Mouse (Mus musculus): ENCODE results near the gene Zfp428. TPM values are rescaled to one million over a fixed set of nuclear protein-coding genes. Genes with fewer than 3 reads are reported as not detected.
A peak's percentile ranks its signal among the peaks of the same experiment; 100 is the strongest.

The Zfp428 gene
- polyA plus RNA-seq, 1 experiment from 2014 or later: 40.9 TPM

DNA sequence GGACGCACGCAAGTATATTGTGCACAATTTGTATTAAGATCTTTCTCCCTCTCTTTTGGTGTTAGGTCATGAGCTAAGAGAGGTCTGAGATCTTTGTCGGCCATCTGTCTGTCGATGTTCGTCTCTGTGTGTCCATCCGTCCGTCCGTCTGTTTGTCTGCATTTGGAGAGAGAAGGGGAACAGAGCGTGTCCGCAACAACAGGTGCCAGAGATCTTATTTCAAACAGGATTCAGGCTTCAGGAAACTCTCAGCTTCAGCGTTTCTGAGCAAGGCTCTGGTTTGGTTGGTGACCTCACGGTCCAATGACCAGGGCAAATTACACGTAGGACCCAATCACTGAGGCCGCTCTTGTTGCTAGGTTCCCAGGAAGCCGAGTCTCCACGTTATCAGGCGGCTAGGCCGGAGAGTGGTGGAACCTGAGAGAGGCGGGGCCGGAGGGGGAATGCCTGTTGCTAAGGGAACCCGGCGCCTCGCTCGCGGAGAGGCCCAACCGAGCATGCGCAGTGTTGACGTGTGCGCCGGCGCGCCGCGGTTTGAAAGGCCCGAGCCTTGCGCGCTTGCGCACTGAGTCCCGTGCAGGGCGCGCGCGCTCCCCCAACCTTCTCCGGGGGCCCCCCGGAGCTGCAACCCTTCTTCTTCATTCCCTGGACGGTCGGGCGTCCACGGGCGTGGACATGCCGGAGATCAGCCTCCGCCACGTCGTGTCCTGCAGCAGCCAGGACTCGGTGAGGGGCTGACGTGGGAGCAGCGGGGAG lies 40.0 kb downstream of the Zfp428 start:
- under 1% methylated on average over 57 of the region's 57 CpGs for WGBS
- H3K27ac ChIP-seq (ENCODE audit: low read length): peak overlapping the region; percentile 72
- H3K9me3 ChIP-seq (replicated peaks; ENCODE audit: control insufficient read depth, low read length): peaks cover 3% of the 10 kb centered on the region; the same call in 1 of the 2 replicates
- H3K4me2 ChIP-seq (ENCODE audit: low read depth, low read length): peak overlapping the region; percentile 79
- peak overlapping the region; percentile 94 for H3K9ac ChIP-seq (ENCODE audit: low read length)
- peaks cover 13% of the 10 kb centered on the region for H3K4me1 ChIP-seq (ENCODE audit: control insufficient read depth, insufficient read depth, low read length)
- peak overlapping the region; percentile 89 for H3K4me3 ChIP-seq (ENCODE audit: low read length)
- peak; percentile 99 for ATAC-seq (replicated peaks; ENCODE audit: extremely low read depth, insufficient read depth, low FRiP score)
- H3K36me3 ChIP-seq (ENCODE audit: control insufficient read depth, insufficient read depth): peaks cover 10% of the 10 kb centered on the region; the same call in 1 of the 2 replicates
- no peaks in the 10 kb centered on the region for H3K27me3 ChIP-seq (ENCODE audit: control insufficient read depth, insufficient read depth, low read length)

DNA sequence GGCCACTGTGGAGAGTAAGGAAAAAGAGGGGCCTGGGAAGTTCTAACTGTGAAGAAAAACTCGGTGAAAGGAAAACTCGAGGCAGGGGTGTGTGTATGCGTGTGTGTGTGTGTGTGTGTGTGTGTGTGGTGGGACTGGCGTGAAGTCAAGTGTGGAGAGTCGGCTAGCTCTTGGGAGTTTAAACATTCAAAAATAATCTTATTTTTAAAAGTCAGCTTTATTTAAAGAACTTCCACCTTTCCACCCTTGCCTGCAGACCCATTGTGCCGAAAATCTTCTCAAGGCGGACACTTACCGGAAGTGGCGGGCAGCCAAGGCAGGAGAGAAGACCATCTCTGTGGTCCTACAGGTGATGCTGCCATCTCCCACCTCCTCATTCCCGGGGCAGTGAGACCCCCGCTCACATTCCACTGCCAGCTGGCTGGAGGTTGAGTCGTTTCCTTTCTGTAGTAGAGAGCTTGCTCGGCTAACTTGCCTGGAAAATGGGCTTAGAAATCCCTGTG lies 40.8 kb downstream of the Zfp428 start:
- 22% methylated on average over 13 of the region's 13 CpGs for WGBS
- Histone ChIP-seq H3K27ac (ENCODE audit: low read length) (peak overlapping the region; percentile 72), H3K36me3 (ENCODE audit: control insufficient read depth, insufficient read depth) (peaks cover 17% of the 10 kb centered on the region), H3K4me2 (ENCODE audit: low read depth, low read length) (peak overlapping the region; percentile 79), H3K4me3 (ENCODE audit: low read length) (peak overlapping the region; percentile 89), H3K9me3 (replicated peaks; ENCODE audit: control insufficient read depth, low read length) (peaks cover 3% of the 10 kb centered on the region; the same call in 1 of the 2 replicates), H3K9ac (ENCODE audit: low read length) (peak overlapping the region; percentile 94), H3K27me3 (ENCODE audit: control insufficient read depth, insufficient read depth, low read length) (no peaks in the 10 kb centered on the region), H3K4me1 (ENCODE audit: control insufficient read depth, insufficient read depth, low read length) (peaks cover 13% of the 10 kb centered on the region)
- no peak for ATAC-seq (replicated peaks; ENCODE audit: extremely low read depth, insufficient read depth, low FRiP score)

DNA sequence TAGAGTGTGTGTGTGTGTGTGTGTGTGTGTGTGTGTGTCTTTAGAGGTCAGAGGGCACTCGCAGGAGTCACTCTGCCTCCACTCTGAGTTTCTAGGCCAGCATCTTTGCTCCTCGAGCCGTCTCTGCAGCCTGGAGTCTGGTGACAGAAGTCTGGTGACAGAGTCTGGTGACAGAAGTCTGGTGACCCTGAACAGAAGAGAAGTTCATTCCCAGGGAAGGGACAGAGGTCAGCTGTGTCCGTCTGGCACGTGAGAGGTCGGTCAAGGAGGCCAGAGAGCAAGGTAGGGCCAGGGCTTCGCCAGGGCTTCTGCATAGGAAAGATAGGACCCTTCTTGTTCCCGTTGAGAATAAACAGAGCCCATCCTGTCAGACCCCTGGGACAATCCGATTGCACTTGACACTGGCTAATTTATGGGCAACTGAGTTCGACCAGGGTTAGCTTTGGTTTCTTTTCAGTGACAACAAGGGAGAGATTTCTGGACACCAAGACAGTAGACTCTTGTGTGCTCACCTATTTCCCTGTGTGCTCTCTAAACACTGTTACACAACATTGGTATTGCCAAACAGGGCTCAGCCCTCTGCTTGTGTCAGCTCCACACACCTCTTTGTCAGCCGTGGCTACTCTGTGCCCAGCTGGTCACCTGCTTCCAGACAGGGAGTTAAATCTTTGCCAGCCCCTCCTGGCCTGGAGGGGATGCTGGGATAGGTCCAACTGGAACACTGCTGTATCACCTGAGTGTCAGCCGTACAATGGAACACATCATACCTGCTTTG lies 45.4 kb downstream of the Zfp428 start:
- H3K27me3 ChIP-seq (ENCODE audit: control insufficient read depth, insufficient read depth, low read length): no peaks in the 10 kb centered on the region
- no peak for ATAC-seq (replicated peaks; ENCODE audit: extremely low read depth, insufficient read depth, low FRiP score)
- H3K4me1 ChIP-seq (ENCODE audit: control insufficient read depth, insufficient read depth, low read length): peaks cover 8% of the 10 kb centered on the region
- H3K36me3 ChIP-seq (ENCODE audit: control insufficient read depth, insufficient read depth): peaks cover 30% of the 10 kb centered on the region
- H3K4me3 ChIP-seq (ENCODE audit: low read length): no peak overlapping the region
- 86% methylated on average over 12 of the region's 12 CpGs for WGBS
- H3K9ac ChIP-seq (ENCODE audit: low read length): no peak overlapping the region
- no peak overlapping the region for H3K4me2 ChIP-seq (ENCODE audit: low read depth, low read length)
- H3K27ac ChIP-seq (ENCODE audit: low read length): no peak overlapping the region
- no peaks in the 10 kb centered on the region for H3K9me3 ChIP-seq (replicated peaks; ENCODE audit: control insufficient read depth, low read length)

DNA sequence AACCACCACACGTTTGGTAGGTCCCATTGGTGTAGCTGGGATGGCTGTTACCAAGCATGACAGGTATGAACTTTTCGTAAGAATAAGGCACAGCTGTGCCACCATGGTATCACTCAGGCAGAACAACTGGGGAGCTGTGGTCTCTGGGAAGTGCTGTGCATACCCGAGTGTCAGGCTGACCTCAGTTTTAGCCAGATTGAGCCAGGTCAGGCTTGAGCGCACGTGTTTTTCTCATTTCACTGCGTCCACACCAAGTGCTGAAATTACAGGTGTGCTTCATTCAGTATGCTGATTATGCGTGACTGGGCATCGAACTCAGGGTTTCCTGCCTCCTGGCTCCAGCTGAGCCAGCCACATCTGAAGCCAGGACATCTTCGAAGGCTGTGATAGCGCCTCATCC lies 49.0 kb downstream of the Zfp428 start:
- ATAC-seq (replicated peaks; ENCODE audit: extremely low read depth, insufficient read depth, low FRiP score): no peak
- Histone ChIP-seq H3K27me3 (ENCODE audit: control insufficient read depth, insufficient read depth, low read length) (no peaks in the 10 kb centered on the region), H3K36me3 (ENCODE audit: control insufficient read depth, insufficient read depth) (peaks cover 21% of the 10 kb centered on the region), H3K4me2 (ENCODE audit: low read depth, low read length) (no peak overlapping the region), H3K9ac (ENCODE audit: low read length) (no peak overlapping the region), H3K4me1 (ENCODE audit: control insufficient read depth, insufficient read depth, low read length) (no peaks in the 10 kb centered on the region), H3K27ac (ENCODE audit: low read length) (no peak overlapping the region), H3K4me3 (ENCODE audit: low read length) (no peak overlapping the region), H3K9me3 (replicated peaks; ENCODE audit: control insufficient read depth, low read length) (no peaks in the 10 kb centered on the region)
- WGBS: 90% methylated on average over 10 of the region's 10 CpGs

DNA sequence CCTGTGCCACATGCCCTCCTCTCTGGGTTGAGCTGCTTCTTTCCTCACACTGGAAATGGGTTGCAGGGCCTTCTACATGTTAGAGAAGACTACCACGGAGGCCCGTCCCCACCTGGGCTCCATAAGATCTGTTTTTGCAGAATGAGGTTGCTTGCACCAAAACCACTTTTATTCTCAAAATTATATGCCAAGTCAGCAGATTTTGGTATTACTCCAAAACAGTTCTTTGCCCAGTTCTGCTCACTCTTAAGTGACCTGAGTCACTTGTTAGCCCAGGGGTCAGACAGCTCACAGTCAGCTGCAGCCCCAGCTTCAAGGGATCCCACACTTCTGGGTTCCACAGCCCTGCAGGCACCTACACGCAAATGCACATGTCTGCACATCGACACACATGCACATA lies 54.6 kb downstream of the Zfp428 start:
- Histone ChIP-seq H3K4me3 (ENCODE audit: low read length) (no peak overlapping the region), H3K9me3 (replicated peaks; ENCODE audit: control insufficient read depth, low read length) (no peaks in the 10 kb centered on the region), H3K4me1 (ENCODE audit: control insufficient read depth, insufficient read depth, low read length) (no peaks in the 10 kb centered on the region), H3K9ac (ENCODE audit: low read length) (no peak overlapping the region), H3K36me3 (ENCODE audit: control insufficient read depth, insufficient read depth) (peaks cover 8% of the 10 kb centered on the region), H3K4me2 (ENCODE audit: low read depth, low read length) (no peak overlapping the region), H3K27me3 (ENCODE audit: control insufficient read depth, insufficient read depth, low read length) (no peaks in the 10 kb centered on the region), H3K27ac (ENCODE audit: low read length) (no peak overlapping the region)
- ATAC-seq (replicated peaks; ENCODE audit: extremely low read depth, insufficient read depth, low FRiP score): no peak
- 90% methylated on average over 4 of the region's 4 CpGs for WGBS

DNA sequence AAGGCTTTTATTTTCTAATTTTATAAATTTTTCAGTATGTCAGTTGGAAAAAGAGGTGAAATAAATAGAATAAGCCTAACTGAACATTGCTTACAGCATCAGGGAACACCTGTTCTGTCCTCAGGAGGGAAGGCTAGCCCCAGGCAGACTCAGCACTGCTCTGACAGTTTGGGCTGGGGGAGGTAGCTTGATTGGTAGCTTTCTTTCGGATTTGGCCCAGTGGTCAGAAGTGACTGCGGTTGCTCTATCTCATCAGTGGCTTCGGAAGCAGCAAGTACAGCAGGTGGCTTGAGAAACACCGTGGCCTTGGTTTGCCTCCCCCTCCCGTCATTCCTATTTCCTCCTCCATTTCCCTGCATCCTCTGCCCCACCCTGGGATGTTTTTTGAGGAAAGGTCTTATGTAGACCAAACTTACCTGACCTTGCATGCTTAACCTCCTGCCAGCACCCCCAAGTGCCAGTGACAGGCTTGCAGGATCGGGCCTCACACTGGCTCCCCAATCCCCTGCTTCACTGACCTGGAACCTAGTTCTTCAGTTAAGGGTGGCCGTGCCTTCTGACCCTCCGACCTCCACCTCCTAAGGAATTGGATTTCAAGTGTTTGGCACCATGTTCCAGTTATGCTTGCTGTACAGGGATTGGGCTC lies 56.5 kb downstream of the Zfp428 start:
- no peak for ATAC-seq (replicated peaks; ENCODE audit: extremely low read depth, insufficient read depth, low FRiP score)
- Histone ChIP-seq H3K36me3 (ENCODE audit: control insufficient read depth, insufficient read depth) (peaks cover 17% of the 10 kb centered on the region), H3K9me3 (replicated peaks; ENCODE audit: control insufficient read depth, low read length) (no peaks in the 10 kb centered on the region), H3K27ac (ENCODE audit: low read length) (no peak overlapping the region), H3K4me2 (ENCODE audit: low read depth, low read length) (no peak overlapping the region), H3K4me3 (ENCODE audit: low read length) (no peak overlapping the region), H3K9ac (ENCODE audit: low read length) (no peak overlapping the region), H3K27me3 (ENCODE audit: control insufficient read depth, insufficient read depth, low read length) (no peaks in the 10 kb centered on the region), H3K4me1 (ENCODE audit: control insufficient read depth, insufficient read depth, low read length) (no peaks in the 10 kb centered on the region)
- WGBS: 87% methylated on average over 8 of the region's 8 CpGs

DNA sequence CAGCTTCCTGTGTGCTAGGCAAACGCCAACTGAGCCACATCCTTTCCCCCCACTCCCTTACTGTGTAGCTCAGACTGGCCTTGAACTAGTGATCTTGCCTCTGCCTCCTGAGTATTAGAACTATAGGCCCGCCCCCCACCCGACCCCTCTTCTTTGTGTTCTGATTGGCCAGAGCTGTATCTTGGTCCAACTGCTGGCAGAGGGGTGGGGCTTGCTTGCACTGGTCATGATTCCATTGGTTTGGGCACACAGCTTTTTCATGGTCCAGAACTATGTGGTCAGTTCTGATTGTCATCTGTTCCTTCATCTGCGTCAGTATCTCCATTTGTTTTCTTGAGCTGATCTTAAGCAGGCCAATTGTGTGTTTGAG lies 57.0 kb downstream of the Zfp428 start:
- Histone ChIP-seq H3K4me3 (ENCODE audit: low read length) (no peak overlapping the region), H3K9me3 (replicated peaks; ENCODE audit: control insufficient read depth, low read length) (no peaks in the 10 kb centered on the region), H3K27ac (ENCODE audit: low read length) (no peak overlapping the region), H3K4me2 (ENCODE audit: low read depth, low read length) (no peak overlapping the region), H3K9ac (ENCODE audit: low read length) (no peak overlapping the region), H3K4me1 (ENCODE audit: control insufficient read depth, insufficient read depth, low read length) (no peaks in the 10 kb centered on the region), H3K36me3 (ENCODE audit: control insufficient read depth, insufficient read depth) (peaks cover 20% of the 10 kb centered on the region), H3K27me3 (ENCODE audit: control insufficient read depth, insufficient read depth, low read length) (no peaks in the 10 kb centered on the region)
- no peak for ATAC-seq (replicated peaks; ENCODE audit: extremely low read depth, insufficient read depth, low FRiP score)
- WGBS: 79% methylated on average over 4 of the region's 4 CpGs

DNA sequence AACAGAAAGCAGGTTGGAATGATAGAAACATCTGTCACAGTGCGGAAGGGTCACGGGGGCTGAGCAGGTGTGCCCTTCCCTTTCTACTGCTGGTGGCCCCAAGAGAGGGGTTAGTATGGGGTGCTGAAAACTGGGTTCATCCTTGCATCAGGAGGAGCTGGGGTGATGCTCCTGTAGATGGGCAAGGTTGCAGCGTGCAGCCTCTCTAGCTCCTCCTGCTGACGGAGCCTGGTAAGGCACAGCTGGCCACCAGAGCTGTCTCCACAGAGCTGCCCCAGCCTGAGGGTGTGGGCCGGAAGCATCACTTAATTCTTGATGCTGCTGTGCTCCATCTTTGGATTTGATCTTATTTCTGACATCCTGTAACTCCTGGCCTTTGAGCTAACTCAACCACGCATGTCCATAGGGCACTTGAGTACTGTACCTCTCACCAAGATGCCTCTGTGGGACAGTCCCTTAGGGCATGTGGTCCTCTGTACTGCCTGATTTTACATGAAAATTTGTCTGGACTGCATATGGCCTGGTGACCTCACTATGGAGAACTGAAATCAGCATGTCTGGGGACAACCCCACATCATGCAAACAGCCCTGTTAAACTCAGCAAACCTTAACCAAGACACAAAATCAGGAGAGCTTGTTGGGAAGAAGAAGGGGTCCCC lies 57.9 kb downstream of the Zfp428 start:
- no peaks in the 10 kb centered on the region for H3K9me3 ChIP-seq (replicated peaks; ENCODE audit: control insufficient read depth, low read length)
- H3K4me3 ChIP-seq (ENCODE audit: low read length): no peak overlapping the region
- ATAC-seq (replicated peaks; ENCODE audit: extremely low read depth, insufficient read depth, low FRiP score): no peak
- H3K27ac ChIP-seq (ENCODE audit: low read length): no peak overlapping the region
- H3K4me2 ChIP-seq (ENCODE audit: low read depth, low read length): no peak overlapping the region
- H3K36me3 ChIP-seq (ENCODE audit: control insufficient read depth, insufficient read depth): peaks cover 23% of the 10 kb centered on the region
- no peak overlapping the region for H3K9ac ChIP-seq (ENCODE audit: low read length)
- WGBS: 63% methylated on average over 6 of the region's 6 CpGs
- no peaks in the 10 kb centered on the region for H3K4me1 ChIP-seq (ENCODE audit: control insufficient read depth, insufficient read depth, low read length)
- H3K27me3 ChIP-seq (ENCODE audit: control insufficient read depth, insufficient read depth, low read length): no peaks in the 10 kb centered on the region

All from heart, embryonic 16.5 days (tissue).